Comparison of ENCODE assay signal across 10 mouse cellular contexts in genomic region chr11:86539716-86540475, GRCm38 (mm10).
"Had no signal": no experiment of that assay in that cellular context is flagged by ENCODE, and none has a peak within 500 bp of the region (broad histone marks: within the 10 kb centered on the region; RNA-seq: fewer than 3 reads in every experiment).

No protein-coding gene starts in this region.

- DNase-seq: kidney, adult 18-20 months; kidney, adult 9 months; kidney, postnatal 14 days; kidney, postnatal 4 days; left cerebral cortex, postnatal 4 days; lung, adult 2 months; lung, postnatal 14 days; retina, postnatal 1 day; right cerebral cortex, postnatal 25 days; spleen, adult 18-20 months had no signal
